ENCODE assay signal across 8 mouse cellular contexts in the genomic region with DNA sequence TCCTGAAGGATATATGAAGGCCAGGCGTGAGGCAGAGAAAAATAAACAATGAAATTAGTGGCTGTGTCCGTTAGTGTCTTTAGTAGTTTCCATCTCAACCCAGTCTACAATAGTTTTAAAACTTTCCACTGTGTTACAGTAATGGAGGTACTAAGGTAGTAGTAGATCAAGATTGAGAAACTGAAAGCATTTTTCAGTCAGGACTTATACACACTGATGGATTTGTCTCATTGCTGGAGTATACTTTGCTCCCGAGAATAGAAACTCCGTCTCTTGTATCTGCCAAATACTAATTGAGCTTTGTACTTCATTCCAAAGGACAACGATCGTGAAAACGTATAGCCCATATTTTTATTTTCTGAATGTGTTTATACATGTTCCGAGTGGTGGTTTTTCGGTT. TPM values are rescaled to one million over a fixed set of nuclear protein-coding genes. Genes with fewer than 3 reads are reported as not detected.
DNase-seq lines count a peak whose midpoint lies in the region; ATAC-seq and TF ChIP-seq lines count a peak whose summit lies in the region.

No protein-coding gene starts in this region.

- peak overlapping the region; percentile 94 for H3K9ac ChIP-seq in heart, embryonic 11.5 days (ENCODE audit: low read depth, low read length)
- peak overlapping the region; percentile 97 for H3K9ac ChIP-seq in CH12.LX (ENCODE audit: insufficient read depth, low read depth)
- peak overlapping the region; percentile 97 for H3K9ac ChIP-seq in forebrain, embryonic 15.5 days (replicated peaks)
- H3K9ac ChIP-seq in liver, postnatal 0 days (replicated peaks) = peak overlapping the region; percentile 99

- TF ChIP-seq EP300 in CH12.LX (IDR thresholded peaks at IDR 0.05; ENCODE audit: low read length) = no peak
- TF ChIP-seq EP300 in liver, postnatal 0 days (IDR thresholded peaks at IDR 0.05; ENCODE audit: low read depth) = no peak

- peak overlapping the region; percentile 59 for H3K4me2 ChIP-seq in heart, embryonic 11.5 days
- H3K4me2 ChIP-seq in CH12.LX (ENCODE audit: insufficient read depth, low read depth, poor library complexity, severe bottlenecking) = peak overlapping the region; percentile 25; the same call in 1 of the 2 replicates
- peak overlapping the region; percentile 63 for H3K4me2 ChIP-seq in forebrain, embryonic 15.5 days (replicated peaks)
- peak overlapping the region; percentile 70 for H3K4me2 ChIP-seq in liver, postnatal 0 days (ENCODE audit: low read depth, low read length)

- H3K27ac ChIP-seq in heart, embryonic 11.5 days (ENCODE audit: low read depth, low read length) = peak overlapping the region; percentile 95
- peak overlapping the region; percentile 75; the same call in 1 of the 2 replicates for H3K27ac ChIP-seq in CH12.LX (ENCODE audit: insufficient read depth, low read depth)
- peak overlapping the region; percentile 96 for H3K27ac ChIP-seq in forebrain, embryonic 15.5 days (replicated peaks)
- H3K27ac ChIP-seq in liver, postnatal 0 days (ENCODE audit: low read depth) = peak overlapping the region; percentile 100

- 41% methylated on average over 9 of the region's 9 CpGs for WGBS in heart, embryonic 11.5 days (ENCODE audit: insufficient replicate concordance)
- 35% methylated on average over 9 of the region's 9 CpGs for WGBS in forebrain, embryonic 15.5 days
- WGBS in liver, postnatal 0 days (ENCODE audit: insufficient replicate concordance) = 33% methylated on average over 9 of the region's 9 CpGs

- TF ChIP-seq POLR2A in CH12.LX (IDR thresholded peaks at IDR 0.05; ENCODE audit: low read depth, low read length) = no peak

- ATAC-seq in heart, embryonic 11.5 days (replicated peaks; ENCODE audit: insufficient number of reproducible peaks, low FRiP score, low TSS enrichment) = no peak
- ATAC-seq in forebrain, embryonic 15.5 days (replicated peaks) = no peak
- no peak for ATAC-seq in liver, postnatal 0 days

- no peak for DNase-seq in heart, adult 18-20 months
- peak; percentile 15 for DNase-seq in CH12.LX (ENCODE audit: extremely low read depth)
- DNase-seq in liver, postnatal 0 days = no peak
- no peak for DNase-seq in urinary bladder, postnatal 10 days (ENCODE audit: low spot score)
- no peak for DNase-seq in MN1 (ENCODE audit: low spot score)
- no peak for DNase-seq in thymus, postnatal 0 days (ENCODE audit: low spot score)

- dilution Hi-C loops in CH12.LX (cut with MboI; ENCODE audit: extremely low pct_ligation_motif_present, extremely low pct_unique_long_range_greater_than_20kb, low sequenced_read_pairs) = no loop called here

- in situ Hi-C loops in CH12.LX (cut with MboI; ENCODE audit: low pct_ligation_motif_present, low pct_unique_long_range_greater_than_20kb, low sequenced_read_pairs) = no loop called here

- H3K9me3 ChIP-seq in heart, embryonic 11.5 days (replicated peaks; ENCODE audit: control insufficient read depth, low read length) = no peaks in the 10 kb centered on the region
- no peaks in the 10 kb centered on the region for H3K9me3 ChIP-seq in CH12.LX (replicated peaks; ENCODE audit: low read length)
- no peaks in the 10 kb centered on the region for H3K9me3 ChIP-seq in forebrain, embryonic 15.5 days
- no peaks in the 10 kb centered on the region for H3K9me3 ChIP-seq in liver, postnatal 0 days (ENCODE audit: low read length)

- H3K36me3 ChIP-seq in heart, embryonic 11.5 days (ENCODE audit: control insufficient read depth, insufficient read depth, low read length) = no peaks in the 10 kb centered on the region; the same call in 1 of the 2 replicates
- H3K36me3 ChIP-seq in CH12.LX (replicated peaks in 1 of 2; ENCODE audit: control insufficient read depth in 1 of 2, insufficient read depth in 1 of 2, low read length in 1 of 2) = peaks cover 6 to 16% of the 10 kb centered on the region in 2 experiments
- peaks cover 2% of the 10 kb centered on the region for H3K36me3 ChIP-seq in forebrain, embryonic 15.5 days
- peaks cover 3% of the 10 kb centered on the region; the same call in 1 of the 2 replicates for H3K36me3 ChIP-seq in liver, postnatal 0 days (replicated peaks; ENCODE audit: insufficient read depth, low read length)

- TF ChIP-seq CTCF in CH12.LX (conservative IDR thresholded peaks at IDR 0.05 in 1 of 2, IDR thresholded peaks at IDR 0.05 in 1 of 2; ENCODE audit: low read depth in 2 of 2, low read length in 2 of 2) = no peak
- no peak for TF ChIP-seq CTCF in liver, postnatal 0 days (IDR thresholded peaks at IDR 0.05; ENCODE audit: low read depth)

- no peaks in the 10 kb centered on the region for H3K27me3 ChIP-seq in heart, embryonic 11.5 days (ENCODE audit: control insufficient read depth, insufficient read depth, low read length)
- no peaks in the 10 kb centered on the region for H3K27me3 ChIP-seq in CH12.LX (replicated peaks)
- H3K27me3 ChIP-seq in forebrain, embryonic 15.5 days = no peaks in the 10 kb centered on the region
- H3K27me3 ChIP-seq in liver, postnatal 0 days (ENCODE audit: insufficient read depth, low read length) = no peaks in the 10 kb centered on the region

- peaks cover 5% of the 10 kb centered on the region; the same call in 1 of the 2 replicates for H3K4me1 ChIP-seq in heart, embryonic 11.5 days (ENCODE audit: control insufficient read depth, insufficient read depth, low read length)
- peaks cover 0 to 29% of the 10 kb centered on the region in 2 experiments; a peak in 3 of 4 replicates for H3K4me1 ChIP-seq in CH12.LX (ENCODE audit: control insufficient read depth in 1 of 2, insufficient read depth in 2 of 2)
- H3K4me1 ChIP-seq in forebrain, embryonic 15.5 days = peaks cover 24% of the 10 kb centered on the region
- peaks cover 9% of the 10 kb centered on the region for H3K4me1 ChIP-seq in liver, postnatal 0 days (ENCODE audit: insufficient read depth)

- H3K4me3 ChIP-seq in heart, embryonic 11.5 days (ENCODE audit: low read depth, low read length) = peak overlapping the region; percentile 92
- peak overlapping the region; percentile 74 to 91 (median 88) for H3K4me3 ChIP-seq in CH12.LX (replicated peaks in 1 of 3; ENCODE audit: low read depth in 2 of 3, low read length in 2 of 3, poor library complexity in 1 of 3)
- peak overlapping the region; percentile 98 for H3K4me3 ChIP-seq in forebrain, embryonic 15.5 days
- H3K4me3 ChIP-seq in liver, postnatal 0 days (ENCODE audit: low read depth, low read length) = peak overlapping the region; percentile 97

- TF ChIP-seq RAD21 in CH12.LX (IDR thresholded peaks at IDR 0.05; ENCODE audit: low read depth, low read length) = no peak

- peaks cover 37% of the 10 kb centered on the region for H3K79me2 ChIP-seq in CH12.LX (replicated peaks; ENCODE audit: control insufficient read depth, extremely low read depth, insufficient read depth, poor library complexity, severe bottlenecking)

TF ChIP-seq in CH12.LX, 34 proteins besides CTCF, POLR2A, EP300 and RAD21:
- 0 out of 2 replicates have a peak, but pooled peaks have one; percentile 22 for TF ChIP-seq TBP (conservative IDR thresholded peaks at IDR 0.05; ENCODE audit: low read depth, low read length)
- TF ChIP-seq ZNF384 (IDR thresholded peaks at IDR 0.05; ENCODE audit: low read depth, low read length) = no peak

RNA-seq across cellular contexts. Expression of gene Trmt1l, which starts 1.0 kb away (rescaled TPM):
- 41.2 and 45.7 TPM in 2 replicates for polyA plus RNA-seq in heart, embryonic 11.5 days (2014; fragmentation: Nextera tagmentation; extraction: Ambion mirVana)
- 10 to 100 TPM; 22.8 to 23.1 TPM for total RNA-seq in heart, adult 18-20 months (2021)
- total RNA-seq in CH12.LX (2012; rRNA removed) = 21.6 and 21.8 TPM in 2 replicates
- total RNA-seq in CH12.LX (2014; rRNA removed) = 20.9 and 22.7 TPM in 2 replicates
- polyA plus RNA-seq in CH12.LX (2012; ENCODE audit: insufficient read length, low read depth) = 18.9 and 23.7 TPM in 2 replicates
- polyA plus RNA-seq in forebrain, embryonic 15.5 days (2015; fragmentation: Nextera tagmentation; extraction: Ambion mirVana) = 52.8 and 55.0 TPM in 2 replicates
- polyA plus RNA-seq in liver, postnatal 0 days (2015; fragmentation: Nextera tagmentation; extraction: Ambion mirVana) = 10.9 and 12.6 TPM in 2 replicates
- 27.2 and 29.9 TPM in 2 replicates for polyA plus RNA-seq in thymus, postnatal 0 days (2015; fragmentation: Nextera tagmentation; extraction: Ambion mirVana)

RNA-seq across cellular contexts. Expression of gene Swt1, which starts 1.1 kb away (rescaled TPM):
- polyA plus RNA-seq in heart, embryonic 11.5 days (2014; fragmentation: Nextera tagmentation; extraction: Ambion mirVana) = 19.6 and 27.7 TPM in 2 replicates
- total RNA-seq in heart, adult 18-20 months (2021) = 1 to 10 TPM; 7.8 to 8.7 TPM
- total RNA-seq in CH12.LX (2012; rRNA removed) (10.8 and 14.8 TPM in 2 replicates), CH12.LX (2014; rRNA removed) (19.6 and 28.7 TPM in 2 replicates)
- polyA plus RNA-seq in CH12.LX (2012; ENCODE audit: insufficient read length, low read depth) = 6.9 and 8.0 TPM in 2 replicates
- polyA plus RNA-seq in forebrain, embryonic 15.5 days (2015; fragmentation: Nextera tagmentation; extraction: Ambion mirVana) = 20.1 and 24.2 TPM in 2 replicates
- 17.2 and 20.6 TPM in 2 replicates for polyA plus RNA-seq in liver, postnatal 0 days (2015; fragmentation: Nextera tagmentation; extraction: Ambion mirVana)
- polyA plus RNA-seq in thymus, postnatal 0 days (2015; fragmentation: Nextera tagmentation; extraction: Ambion mirVana) = 38.7 and 42.7 TPM in 2 replicates
